Mouse (Mus musculus) forebrain, embryonic 16.5 days (tissue): ENCODE data around the gene Foxq1. TPM values are rescaled to one million over a fixed set of nuclear protein-coding genes. Genes with fewer than 3 reads are reported as not detected.

Experiments used
- ATAC-seq: fragments of 200-750 bp; cut with Nextera tagmentation; 2 replicates; pipeline ENCODE4 v1.8.0; 2017; ENCODE audit warnings: mild to moderate bottlenecking, moderate library complexity
- H3K27ac ChIP-seq: fragments of 300-500 bp; sonication (generic); 2 replicates; pipeline ENCODE4 v1.5.1; 2014; ENCODE audit warnings: low read length, control low read depth
- H3K27me3 ChIP-seq: fragments of 300-500 bp; sonication (generic); replicated peaks from 2 replicates; pipeline ENCODE4 v1.6.1; 2014; ENCODE audit warnings: low read length; ENCODE audit not compliant: control insufficient read depth, insufficient read depth
- H3K36me3 ChIP-seq: fragments of 300-500 bp; sonication (generic); 2 replicates; pipeline ENCODE4 v1.6.1; 2014; ENCODE audit not compliant: control insufficient read depth, insufficient read depth
- H3K4me1 ChIP-seq: fragments of 300-500 bp; sonication (generic); replicated peaks from 2 replicates; pipeline ENCODE4 v1.6.1; 2014; ENCODE audit warnings: low read length; ENCODE audit not compliant: control insufficient read depth, insufficient read depth
- H3K4me2 ChIP-seq: fragments of 300-500 bp; sonication (generic); 2 replicates; pipeline ENCODE4 v1.6.1; 2014; ENCODE audit warnings: mild to moderate bottlenecking, low read length, control low read depth
- H3K4me3 ChIP-seq: fragments of 300-500 bp; sonication (generic); replicated peaks from 2 replicates; pipeline ENCODE4 v1.5.1; 2014; ENCODE audit warnings: mild to moderate bottlenecking, low read length, control low read depth
- H3K9ac ChIP-seq: fragments of 300-500 bp; sonication (generic); replicated peaks from 2 replicates; pipeline ENCODE4 v1.6.1; 2014; ENCODE audit warnings: low read depth, low read length, control low read depth
- H3K9me3 ChIP-seq: fragments of 300-500 bp; sonication (generic); 2 replicates; pipeline ENCODE4 v1.6.1; 2016; ENCODE audit warnings: low read length; ENCODE audit not compliant: control insufficient read depth
- WGBS: fragments of 180-500 bp; shearing (Covaris S2); extraction: QIAGEN DNeasy Blood & Tissue Kit; methylation state at CpG from one replicate; pipeline ENCODE4 v1.1.7; 2014; 5-methylcytosine and 5-hydroxymethylcytosine counted together
- polyA plus RNA-seq: library from polyadenylated mRNA; unstranded; fragments of >200 nt; fragmentation: Nextera tagmentation; extraction: Ambion mirVana; gene quantifications from 2 replicates; pipeline ENCODE4 v1.2.1, GENCODE M21; 2015

Foxq1 gene
- polyA plus RNA-seq, 1 experiment from 2014 or later: 1.5 TPM

DNA sequence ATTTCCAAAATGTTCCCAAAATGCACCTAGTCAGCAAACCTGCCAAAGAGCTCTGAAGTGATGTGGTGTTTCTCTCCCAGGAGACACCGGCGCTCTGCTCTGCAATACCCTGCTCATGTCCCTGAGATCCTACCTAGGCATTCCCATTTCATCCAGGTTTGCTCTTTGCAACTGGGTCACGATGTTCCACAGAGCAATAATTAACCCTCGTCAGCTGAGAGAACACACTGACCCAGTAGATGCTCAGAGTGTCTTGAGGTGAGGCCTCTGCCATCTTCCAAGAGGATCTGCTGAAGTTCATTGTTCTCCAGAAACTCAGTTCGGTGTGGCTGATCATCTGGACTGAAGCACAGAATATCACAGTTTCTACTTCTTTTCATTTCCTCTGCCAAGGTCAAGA lies 12.9 kb upstream of the Foxq1 start:
- no peak overlapping the region for H3K27ac ChIP-seq

DNA sequence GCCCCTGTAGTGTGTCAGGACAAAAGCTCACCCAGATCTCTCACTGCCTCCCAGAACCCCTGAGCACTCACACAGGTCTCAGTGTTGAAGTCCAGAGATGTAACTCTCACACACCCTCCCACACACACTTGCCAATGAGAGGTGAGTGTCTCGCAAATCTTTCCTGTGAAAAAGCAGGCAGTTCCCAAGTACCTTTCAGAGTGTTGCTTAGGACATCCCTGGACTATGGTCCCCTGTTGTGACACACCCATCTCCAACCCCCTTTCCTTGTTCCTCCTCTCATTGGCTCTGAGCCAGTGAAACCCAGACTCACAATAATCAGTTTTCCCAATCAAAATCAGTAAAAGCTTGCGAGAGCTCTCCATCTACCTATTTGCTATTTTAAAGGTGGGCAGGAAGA lies 9.2 kb upstream of the Foxq1 start:
- WGBS: 89% methylated on average over 2 of the region's 2 CpGs
- Histone ChIP-seq H3K4me2 (no peak overlapping the region), H3K36me3 (no peaks in the 10 kb centered on the region), H3K9ac (no peak overlapping the region), H3K4me1 (no peaks in the 10 kb centered on the region), H3K4me3 (no peak overlapping the region), H3K27ac (no peak overlapping the region), H3K9me3 (no peaks in the 10 kb centered on the region), H3K27me3 (no peaks in the 10 kb centered on the region)
- ATAC-seq: no peak

More for the DNA sequence above, 12.9 kb upstream of the Foxq1 start:
- no peaks in the 10 kb centered on the region for H3K9me3 ChIP-seq
- 94% methylated on average over 5 of the region's 5 CpGs for WGBS
- no peaks in the 10 kb centered on the region for H3K27me3 ChIP-seq
- H3K4me1 ChIP-seq: no peaks in the 10 kb centered on the region
- no peak for ATAC-seq
- H3K4me3 ChIP-seq: no peak overlapping the region
- H3K36me3 ChIP-seq: no peaks in the 10 kb centered on the region
- no peak overlapping the region for H3K9ac ChIP-seq
- no peak overlapping the region for H3K4me2 ChIP-seq

DNA sequence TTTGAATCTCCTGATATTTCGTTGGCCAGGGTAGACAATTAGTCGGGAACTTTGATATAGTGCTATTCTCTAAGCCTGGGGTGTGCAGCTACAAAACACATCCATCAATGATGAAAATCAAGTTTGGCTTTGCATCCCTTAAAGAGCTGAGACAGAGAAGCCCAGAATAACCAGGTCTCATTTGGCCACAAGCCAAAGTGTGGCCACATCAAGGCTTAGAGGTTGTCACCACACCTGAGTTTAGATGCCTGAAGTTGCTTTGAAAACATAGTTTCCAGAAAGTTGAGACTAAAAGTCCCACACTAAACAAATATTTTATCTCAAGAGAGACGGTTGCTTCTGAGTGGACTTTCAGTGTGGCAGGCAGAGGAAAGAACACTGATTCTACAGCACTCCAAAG lies 8.7 kb upstream of the Foxq1 start:
- no peaks in the 10 kb centered on the region for H3K36me3 ChIP-seq
- no peak overlapping the region for H3K4me3 ChIP-seq
- no peak overlapping the region for H3K27ac ChIP-seq
- 88% methylated on average over 3 of the region's 3 CpGs for WGBS
- no peaks in the 10 kb centered on the region for H3K27me3 ChIP-seq
- H3K9me3 ChIP-seq: no peaks in the 10 kb centered on the region
- H3K9ac ChIP-seq: no peak overlapping the region
- ATAC-seq: no peak
- no peak overlapping the region for H3K4me2 ChIP-seq
- H3K4me1 ChIP-seq: no peaks in the 10 kb centered on the region

DNA sequence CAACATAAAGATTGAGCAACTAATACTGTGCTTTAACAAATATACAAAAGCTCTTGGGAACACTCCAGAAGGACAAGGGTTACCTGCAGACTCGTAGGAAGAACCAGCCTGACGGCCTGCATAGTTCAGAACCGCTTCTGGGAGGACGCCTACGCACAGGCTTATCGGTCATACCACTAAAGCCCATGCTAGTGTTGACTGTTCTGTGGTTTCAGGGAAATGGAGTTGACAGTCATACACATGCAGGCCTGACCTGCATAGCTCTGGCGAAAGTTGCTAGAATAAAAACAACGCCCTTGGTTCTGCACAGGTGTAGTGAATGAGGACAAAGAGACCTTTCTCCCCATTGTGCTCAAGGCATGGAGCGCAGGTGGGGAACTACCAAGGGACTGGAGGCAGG lies 8.3 kb upstream of the Foxq1 start:
- H3K9ac ChIP-seq: no peak overlapping the region
- no peak for ATAC-seq
- no peaks in the 10 kb centered on the region for H3K4me1 ChIP-seq
- H3K27ac ChIP-seq: no peak overlapping the region
- H3K9me3 ChIP-seq: no peaks in the 10 kb centered on the region
- no peak overlapping the region for H3K4me2 ChIP-seq
- H3K4me3 ChIP-seq: no peak overlapping the region
- H3K36me3 ChIP-seq: no peaks in the 10 kb centered on the region
- H3K27me3 ChIP-seq: no peaks in the 10 kb centered on the region
- WGBS: 94% methylated on average over 9 of the region's 9 CpGs

DNA sequence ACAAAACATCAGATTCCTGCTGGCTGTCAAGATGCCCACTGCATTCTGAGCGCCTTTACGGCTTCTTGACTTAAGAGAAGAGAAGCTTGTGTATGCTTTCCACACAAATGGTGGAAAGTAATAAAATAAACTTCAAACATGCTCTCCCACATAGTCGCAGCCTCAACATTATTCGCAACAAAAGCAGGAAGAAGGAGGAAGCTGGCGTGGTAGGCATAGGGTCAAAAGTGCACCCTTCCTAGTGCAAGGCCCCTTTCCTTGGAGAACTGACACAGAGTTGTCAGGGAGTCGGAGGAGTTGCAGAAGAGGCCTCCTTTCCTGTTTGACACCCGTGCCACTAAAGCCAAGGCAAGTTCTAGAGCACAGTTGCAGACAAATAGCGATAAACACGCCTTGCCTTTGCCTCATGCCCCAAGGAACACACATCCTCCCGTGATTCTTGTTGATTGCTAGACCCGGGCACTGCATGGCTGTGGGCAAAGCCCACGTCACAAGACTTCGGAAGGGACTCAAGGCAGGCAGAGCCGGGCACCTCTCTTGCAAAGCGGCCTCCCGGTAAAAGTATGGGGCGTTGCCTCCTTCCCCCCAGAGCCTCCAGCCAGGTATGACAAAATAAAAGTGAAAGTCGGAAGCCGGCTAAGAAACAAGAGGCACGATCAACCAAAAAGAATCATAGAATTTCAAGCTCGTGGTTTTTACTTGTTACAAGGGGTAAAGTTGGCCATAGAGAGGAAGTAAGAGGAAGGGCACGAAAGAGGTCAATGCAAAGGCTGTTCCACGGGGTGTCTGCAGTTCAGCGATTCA lies 1.2 kb downstream of the Foxq1 start:
- no peak for ATAC-seq
- H3K9me3 ChIP-seq: no peaks in the 10 kb centered on the region
- no peak overlapping the region for H3K27ac ChIP-seq
- H3K4me1 ChIP-seq: peaks cover 28% of the 10 kb centered on the region
- no peak overlapping the region for H3K9ac ChIP-seq
- peak overlapping the region; percentile 98 for H3K4me2 ChIP-seq
- WGBS: 4% methylated on average over 24 of the region's 24 CpGs
- H3K36me3 ChIP-seq: no peaks in the 10 kb centered on the region
- H3K27me3 ChIP-seq: peaks cover 68% of the 10 kb centered on the region
- peak overlapping the region; percentile 56 for H3K4me3 ChIP-seq

DNA sequence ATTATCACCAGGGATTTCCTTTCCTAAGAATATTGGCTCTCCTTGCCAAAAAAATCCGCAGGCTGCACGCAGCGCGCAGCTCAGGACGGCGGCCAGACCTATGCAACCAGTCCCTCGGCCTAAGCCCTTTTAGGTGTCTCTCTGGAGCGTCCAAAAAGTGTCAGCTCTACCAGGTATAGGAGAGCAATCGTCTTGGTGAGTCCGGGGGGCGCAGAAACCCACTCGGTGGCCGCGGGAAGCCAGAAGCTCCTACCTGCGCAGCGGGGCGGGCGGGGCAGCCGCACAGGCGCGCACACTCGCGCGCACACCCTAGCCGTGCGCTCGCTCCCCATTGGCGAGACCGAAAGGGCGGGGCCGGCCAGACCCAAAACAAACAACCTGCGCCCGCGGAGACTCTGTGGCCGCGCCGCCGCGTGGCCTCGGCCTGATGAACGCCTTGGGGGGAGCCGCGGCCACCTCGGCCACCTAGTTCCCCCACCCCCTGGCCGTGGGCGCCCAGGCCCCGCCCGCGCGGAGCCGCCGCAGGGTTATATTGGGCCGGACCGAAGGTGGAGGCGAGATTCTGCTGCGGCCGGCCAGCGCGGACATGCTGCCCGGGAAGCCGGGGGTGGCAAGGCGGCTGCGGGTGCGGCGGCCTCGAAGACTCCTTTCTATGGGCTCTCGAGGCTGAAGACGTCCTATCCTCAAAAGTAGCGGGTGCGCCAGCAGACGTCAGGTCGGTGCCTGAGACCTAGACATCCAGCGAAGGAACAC lies 2.0 kb downstream of the Foxq1 start:
- Histone ChIP-seq H3K9me3 (no peaks in the 10 kb centered on the region), H3K4me1 (peaks cover 28% of the 10 kb centered on the region), H3K36me3 (no peaks in the 10 kb centered on the region), H3K27me3 (peaks cover 75% of the 10 kb centered on the region), H3K9ac (peak overlapping the region; percentile 54), H3K27ac (no peak overlapping the region; the same call in 1 of the 2 replicates), H3K4me3 (peak overlapping the region; percentile 56), H3K4me2 (peak overlapping the region; percentile 98)
- ATAC-seq: peak; percentile 32
- under 1% methylated on average over 73 of the region's 73 CpGs for WGBS

DNA sequence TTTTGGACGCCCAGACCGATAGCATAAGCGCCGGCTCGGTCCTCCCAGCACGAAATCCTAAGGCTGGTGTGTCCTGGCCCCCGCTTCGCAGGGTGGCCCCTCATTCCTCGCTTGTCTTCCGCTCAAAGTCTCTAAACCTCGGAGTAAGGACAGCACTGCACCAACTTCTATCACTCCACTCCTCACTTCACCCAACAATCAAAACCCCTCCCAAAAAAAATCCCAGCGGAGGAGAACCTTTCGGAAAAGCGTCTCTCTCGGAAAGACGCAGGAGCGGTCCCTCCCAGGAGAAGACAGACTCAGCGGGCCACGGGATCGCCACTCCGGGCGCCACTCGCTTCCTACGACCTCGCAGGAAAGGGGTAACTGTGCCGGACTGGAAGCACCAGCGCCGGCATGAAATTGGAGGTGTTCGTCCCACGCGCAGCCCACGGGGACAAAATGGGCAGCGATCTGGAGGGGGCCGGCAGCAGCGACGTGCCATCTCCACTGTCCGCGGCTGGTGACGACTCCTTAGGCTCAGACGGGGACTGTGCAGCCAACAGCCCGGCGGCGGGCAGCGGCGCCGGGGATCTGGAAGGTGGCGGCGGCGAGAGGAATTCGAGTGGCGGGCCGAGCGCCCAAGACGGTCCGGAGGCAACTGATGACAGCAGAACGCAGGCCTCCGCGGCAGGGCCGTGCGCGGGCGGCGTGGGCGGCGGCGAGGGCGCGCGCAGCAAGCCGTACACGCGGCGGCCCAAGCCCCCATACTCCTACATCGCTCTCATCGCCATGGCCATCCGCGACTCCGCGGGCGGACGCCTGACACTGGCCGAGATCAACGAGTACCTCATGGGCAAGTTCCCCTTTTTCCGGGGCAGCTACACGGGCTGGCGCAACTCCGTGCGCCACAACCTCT lies 2.8 kb downstream of the Foxq1 start, which contains the start of gene A530084C06Rik:
Gene A530084C06Rik (minus strand): TSS at position 813 of the 898 bp plus-strand sequence.
- H3K9me3 ChIP-seq: no peaks in the 10 kb centered on the region
- H3K4me1 ChIP-seq: peaks cover 28% of the 10 kb centered on the region
- peaks cover 73% of the 10 kb centered on the region for H3K27me3 ChIP-seq
- under 1% methylated on average over 82 of the region's 88 CpGs for WGBS
- peak within 1 kb of the TSS; percentile 54 for H3K9ac ChIP-seq
- H3K27ac ChIP-seq: peak within 1 kb of the TSS; percentile 9
- H3K4me2 ChIP-seq: peak within 1 kb of the TSS; percentile 98
- no peaks in the 10 kb centered on the region for H3K36me3 ChIP-seq
- peak within 1 kb of the TSS; percentile 56 for H3K4me3 ChIP-seq
- peak; percentile 39 for ATAC-seq

DNA sequence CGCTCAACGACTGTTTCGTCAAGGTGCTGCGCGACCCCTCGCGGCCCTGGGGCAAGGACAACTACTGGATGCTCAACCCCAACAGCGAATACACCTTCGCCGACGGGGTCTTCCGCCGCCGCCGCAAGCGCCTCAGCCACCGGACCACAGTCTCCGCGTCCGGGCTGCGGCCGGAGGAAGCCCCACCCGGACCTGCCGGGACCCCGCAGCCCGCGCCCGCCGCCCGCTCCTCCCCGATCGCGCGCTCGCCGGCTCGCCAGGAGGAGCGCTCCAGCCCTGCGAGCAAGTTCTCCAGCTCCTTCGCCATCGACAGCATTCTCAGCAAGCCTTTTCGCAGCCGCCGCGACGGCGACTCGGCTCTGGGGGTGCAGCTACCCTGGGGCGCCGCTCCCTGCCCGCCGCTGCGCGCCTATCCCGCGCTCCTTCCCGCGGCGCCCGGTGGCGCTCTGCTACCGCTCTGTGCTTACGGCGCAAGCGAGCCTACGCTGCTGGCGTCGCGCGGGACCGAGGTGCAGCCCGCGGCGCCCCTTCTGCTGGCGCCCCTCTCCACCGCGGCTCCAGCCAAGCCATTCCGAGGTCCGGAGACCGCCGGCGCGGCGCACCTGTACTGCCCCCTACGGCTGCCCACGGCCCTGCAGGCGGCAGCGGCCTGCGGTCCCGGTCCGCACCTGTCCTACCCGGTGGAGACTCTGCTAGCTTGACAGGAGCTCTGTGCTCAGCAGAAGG lies 3.6 kb downstream of the Foxq1 start:
- peak overlapping the region; percentile 98 for H3K4me2 ChIP-seq
- peak overlapping the region; percentile 56 for H3K4me3 ChIP-seq
- peaks cover 69% of the 10 kb centered on the region for H3K27me3 ChIP-seq
- under 1% methylated on average over 91 of the region's 92 CpGs for WGBS
- peak; percentile 76 for ATAC-seq
- no peaks in the 10 kb centered on the region for H3K9me3 ChIP-seq
- H3K36me3 ChIP-seq: no peaks in the 10 kb centered on the region
- peak overlapping the region; percentile 9; the same call in 1 of the 2 replicates for H3K27ac ChIP-seq
- peak overlapping the region; percentile 52 for H3K9ac ChIP-seq
- peaks cover 28% of the 10 kb centered on the region for H3K4me1 ChIP-seq
